Comparison of ENCODE assay signal across 14 mouse cellular contexts in the genomic region with DNA sequence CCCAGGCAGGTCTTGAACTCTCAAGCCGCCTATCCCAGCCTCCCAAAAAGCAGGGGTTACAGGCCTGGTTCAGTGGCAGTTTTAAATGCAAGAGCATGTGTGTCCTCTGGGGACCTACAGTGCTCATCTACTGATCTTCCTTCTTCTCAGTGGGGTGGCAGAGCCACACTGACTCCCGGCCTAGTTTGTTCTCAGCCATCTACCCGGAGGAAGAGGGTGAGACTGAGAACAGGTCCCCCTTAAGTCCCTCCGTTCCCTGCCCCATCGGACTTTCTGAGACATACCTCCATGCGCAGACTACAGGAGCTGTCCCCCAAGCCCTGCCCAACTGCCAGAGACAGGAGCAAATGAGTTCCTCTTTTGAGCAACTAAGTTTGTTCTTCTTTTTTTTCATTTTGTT.
A peak's percentile ranks its signal among the peaks of the same experiment; 100 is the strongest.
DNase-seq lines count a peak whose midpoint lies in the region; ATAC-seq and TF ChIP-seq lines count a peak whose summit lies in the region.
"Had no signal": no experiment of that assay in that cellular context is flagged by ENCODE, and none has a peak within 500 bp of the region (broad histone marks: within the 10 kb centered on the region; RNA-seq: fewer than 3 reads in every experiment).

No protein-coding gene starts in this region.

- DNase-seq in layer of hippocampus, adult 2 months (ENCODE audit: low spot score in 2 of 2) = no peak
- DNase-seq in layer of hippocampus, adult 11-12 months (ENCODE audit: low spot score) = no peak
- peak; percentile 41 for DNase-seq in T-cell, adult 2 months (ENCODE audit: low spot score)
- peak; percentile 64 to 67 for DNase-seq in thymus, postnatal 36 days
- DNase-seq in left cerebral cortex, adult 18-20 months (ENCODE audit: low spot score in 2 of 2) = no peak
- DNase-seq: cerebellum, adult 8-10 months; gastrocnemius, postnatal 36 days; heart, postnatal 36 days; kidney, adult 9 months; lung, postnatal 4 days; right cerebral cortex, postnatal 14 days had no signal

- H3K9ac ChIP-seq in intestine, embryonic 16.5 days (ENCODE audit: low read depth, low read length) = no peak overlapping the region
- H3K9ac ChIP-seq: limb, embryonic 13.5 days had no signal

- H3K79me2 ChIP-seq in macrophage (ENCODE audit: inconsistent target) = peaks cover 60% of the 10 kb centered on the region

- no peak overlapping the region for H3K4me3 ChIP-seq in layer of hippocampus, adult 2 months
- H3K4me3 ChIP-seq in macrophage (ENCODE audit: inconsistent target) = peak overlapping the region; percentile 34
- no peak overlapping the region for H3K4me3 ChIP-seq in intestine, embryonic 16.5 days (ENCODE audit: low read length)
- H3K4me3 ChIP-seq: limb, embryonic 13.5 days had no signal

- no peaks in the 10 kb centered on the region for H3K27me3 ChIP-seq in intestine, embryonic 16.5 days (replicated peaks; ENCODE audit: control insufficient read depth, insufficient read depth, low read length)
- H3K27me3 ChIP-seq: limb, embryonic 13.5 days had no signal

- TF ChIP-seq CTCF in layer of hippocampus, adult 2 months (conservative IDR thresholded peaks at IDR 0.05) = no peak

- H3K4me2 ChIP-seq in intestine, embryonic 16.5 days (ENCODE audit: low read depth, low read length) = no peak overlapping the region
- H3K4me2 ChIP-seq: limb, embryonic 13.5 days had no signal

- WGBS in macrophage (ENCODE audit: missing documents) = 3% methylated on average over 6 of the region's 6 CpGs
- 75% methylated on average over 6 of the region's 6 CpGs for WGBS in intestine, embryonic 16.5 days

- peaks cover 10% of the 10 kb centered on the region; the same call in 1 of the 2 replicates for H3K4me1 ChIP-seq in intestine, embryonic 16.5 days (ENCODE audit: control insufficient read depth, insufficient read depth, low read length)

- ATAC-seq in intestine, embryonic 16.5 days = no peak

- 0 out of 2 replicates have a peak overlapping the region, but pooled peaks have one; percentile 28 for H3K27ac ChIP-seq in layer of hippocampus, adult 2 months
- peak overlapping the region; percentile 99 for H3K27ac ChIP-seq in macrophage
- no peak overlapping the region for H3K27ac ChIP-seq in intestine, embryonic 16.5 days (ENCODE audit: low read length)
- H3K27ac ChIP-seq: limb, embryonic 13.5 days had no signal

- no peaks in the 10 kb centered on the region for H3K9me3 ChIP-seq in intestine, embryonic 16.5 days (ENCODE audit: control insufficient read depth, low read length)
- H3K9me3 ChIP-seq: limb, embryonic 13.5 days had no signal

- no peaks in the 10 kb centered on the region for H3K36me3 ChIP-seq in macrophage (ENCODE audit: inconsistent target)
- no peaks in the 10 kb centered on the region for H3K36me3 ChIP-seq in intestine, embryonic 16.5 days (ENCODE audit: control insufficient read depth, insufficient read depth, low read length)
- H3K36me3 ChIP-seq: limb, embryonic 13.5 days had no signal

Comparison
In these comparisons a context has a peak if more than half of its experiments do, and no peak if none do; other contexts are left out.
1. DNase-seq: peak in T-cell, adult 2 months (single experiment) and thymus, postnatal 36 days (2 of 2); none in layer of hippocampus, adult 2 months (0 of 2), layer of hippocampus, adult 11-12 months (single experiment) and left cerebral cortex, adult 18-20 months (0 of 2).